Mouse (Mus musculus) lung, adult 2 months (tissue): ENCODE results near the gene Ccdc141. TPM values are rescaled to one million over a fixed set of nuclear protein-coding genes. Genes with fewer than 3 reads are reported as not detected.
A peak's percentile ranks its signal among the peaks of the same experiment; 100 is the strongest.
"Not testable (repeated sequence)": the region's sequence is repeated elsewhere in the genome, so short reads cannot be mapped to it uniquely, and the experiment has no call there.

Source experiments
- DNase-seq: peaks from one replicate; pipeline ENCODE4 v3.0.0; 2022
- H3K4me1 ChIP-seq: fragments of 200-500 bp; 2 replicates; pipeline ENCODE4 v1.6.1; 2011; ENCODE audit warnings: low read length; ENCODE audit not compliant: control insufficient read depth, insufficient read depth
- H3K4me3 ChIP-seq: fragments of 200-500 bp; replicated peaks from 2 replicates; pipeline ENCODE3; 2011; ENCODE audit warnings: low read depth, mild to moderate bottlenecking, control low read depth, low read length; ENCODE audit errors: extremely low read depth
- CTCF ChIP-seq: fragments of 200-500 bp; IDR thresholded peaks from 2 replicates; pipeline ENCODE4 v1.5.1; 2011; ENCODE audit warnings: mild to moderate bottlenecking, low read length, control low read depth; ENCODE audit not compliant: insufficient read depth
- POLR2A ChIP-seq: fragments of 200-500 bp; IDR thresholded peaks from 2 replicates; pipeline ENCODE4 v1.6.1; 2011; ENCODE audit warnings: low read depth, mild to moderate bottlenecking, control low read depth, low read length, borderline replicate concordance; ENCODE audit errors: extremely low read depth
- WGBS: fragments of 180-500 bp; shearing (Covaris S2); methylation state at CpG from one replicate; pipeline ENCODE4 v1.1.7; 2018; 5-methylcytosine and 5-hydroxymethylcytosine counted together
- polyA plus RNA-seq: library from polyadenylated mRNA; depleted of rRNA; stranded (reverse); fragments of >200 nt; gene quantifications from 2 replicates; pipeline ENCODE4 v1.2.3, GENCODE M21; 2012

Gene Ccdc141
- polyA plus RNA-seq, 1 experiment = 19.8 TPM

DNA sequence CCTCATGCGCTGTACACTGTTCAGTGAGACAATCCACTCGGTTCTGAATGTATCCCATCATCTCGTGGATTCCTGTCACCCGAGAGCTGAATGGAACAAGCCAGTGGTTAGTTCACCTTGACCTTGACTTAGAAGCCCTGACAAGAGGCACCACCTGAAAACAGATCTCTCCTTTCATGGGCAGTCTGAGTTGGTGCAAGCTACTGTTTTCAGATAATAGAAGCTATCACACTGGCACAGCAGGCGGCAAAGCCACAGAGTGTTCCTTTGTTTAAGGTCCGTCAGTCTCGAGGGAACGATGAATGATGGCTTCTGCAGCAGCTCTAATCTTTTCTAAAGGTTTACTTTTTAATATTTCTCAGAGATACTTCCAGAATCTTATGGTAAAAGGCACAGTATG, 110.8 kb downstream of the Ccdc141 start:
- WGBS = 71% methylated on average over 8 of the region's 8 CpGs
- no peak overlapping the region for H3K4me3 ChIP-seq
- TF ChIP-seq POLR2A = no peak
- no peak for TF ChIP-seq CTCF
- H3K4me1 ChIP-seq = no peaks in the 10 kb centered on the region
- no peak for DNase-seq

- no peak overlapping the region for H3K4me3 ChIP-seq
- no peak for DNase-seq
- H3K4me1 ChIP-seq = no peaks in the 10 kb centered on the region
- TF ChIP-seq CTCF = no peak
- no peak for TF ChIP-seq POLR2A
- 55% methylated on average over 11 of the region's 11 CpGs for WGBS
Measured at GRCm38 (mm10) chr2:77056367-77056766, 114.1 kb downstream of the Ccdc141 start.

- WGBS = 73% methylated on average over 3 of the region's 3 CpGs
- no peak overlapping the region for H3K4me3 ChIP-seq
- DNase-seq = no peak
- TF ChIP-seq CTCF (no peak), POLR2A (no peak)
- no peaks in the 10 kb centered on the region for H3K4me1 ChIP-seq
Measured at GRCm38 (mm10) chr2:77042912-77043311, 127.5 kb downstream of the Ccdc141 start.

DNA sequence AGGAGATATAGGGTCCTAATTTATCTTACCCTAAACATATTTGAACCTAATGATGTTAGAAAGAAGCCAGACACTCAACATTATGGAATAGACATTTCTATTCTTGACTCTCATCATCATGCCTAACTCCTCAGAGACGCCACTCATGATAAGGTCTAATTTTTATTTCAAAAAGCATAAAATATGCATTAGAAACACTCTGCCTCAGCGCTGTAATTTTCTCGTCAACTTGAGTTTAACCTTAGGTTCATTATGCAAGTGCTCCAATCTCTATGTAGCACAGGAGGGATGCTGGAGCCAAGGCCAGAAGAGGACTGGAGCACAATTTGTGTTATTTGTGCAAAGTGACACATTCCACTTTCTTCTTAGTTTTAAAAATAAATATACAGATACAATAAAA, 130.8 kb downstream of the Ccdc141 start:
- no peak for DNase-seq
- no peak overlapping the region for H3K4me3 ChIP-seq
- 80% methylated on average over 3 of the region's 3 CpGs for WGBS
- H3K4me1 ChIP-seq = no peaks in the 10 kb centered on the region
- TF ChIP-seq CTCF (no peak), POLR2A (no peak)

- 64% methylated on average over 4 of the region's 4 CpGs for WGBS
- Histone ChIP-seq H3K4me3 (no peak overlapping the region), H3K4me1 (no peaks in the 10 kb centered on the region)
- DNase-seq = peak; percentile 19
- TF ChIP-seq POLR2A (no peak), CTCF (no peak)
Measured at GRCm38 (mm10) chr2:77039281-77039680, 131.2 kb downstream of the Ccdc141 start.

GRCm38 (mm10) chr2:77037211-77037610, 133.2 kb downstream of the Ccdc141 start:
- TF ChIP-seq POLR2A (no peak), CTCF (no peak)
- 80% methylated on average over 10 of the region's 10 CpGs for WGBS
- H3K4me1 ChIP-seq = no peaks in the 10 kb centered on the region
- H3K4me3 ChIP-seq = no peak overlapping the region
- no peak for DNase-seq

DNA sequence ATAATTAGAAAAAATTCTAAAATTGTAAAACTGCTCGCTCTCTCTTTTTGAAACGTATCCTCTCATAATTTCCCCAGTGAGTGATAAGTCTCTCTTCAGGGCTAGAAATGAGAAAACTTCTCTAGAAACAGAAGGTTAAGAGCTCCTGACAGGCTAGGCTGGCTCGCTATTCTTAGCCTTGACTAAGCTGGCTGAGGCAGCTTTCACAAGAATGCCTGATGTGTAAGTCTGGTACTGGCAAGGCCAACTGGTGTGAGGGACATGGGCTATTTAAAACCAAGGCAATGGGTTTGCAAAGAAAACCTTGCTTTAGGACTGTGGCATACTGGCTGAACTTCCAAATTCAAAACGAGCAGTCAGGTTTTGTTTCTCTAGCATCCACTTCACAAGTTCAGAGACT, 136.3 kb downstream of the Ccdc141 start:
- H3K4me3 ChIP-seq = no peak overlapping the region
- WGBS = 74% methylated on average over 4 of the region's 4 CpGs
- no peak for DNase-seq
- no peaks in the 10 kb centered on the region for H3K4me1 ChIP-seq
- TF ChIP-seq POLR2A (no peak), CTCF (no peak)

- no peaks in the 10 kb centered on the region for H3K4me1 ChIP-seq
- no peak overlapping the region for H3K4me3 ChIP-seq
- no peak for DNase-seq
- TF ChIP-seq POLR2A = no peak
- TF ChIP-seq CTCF = no peak
- 82% methylated on average over 13 of the region's 13 CpGs for WGBS
Measured at GRCm38 (mm10) chr2:77033322-77034060, 136.9 kb downstream of the Ccdc141 start.

DNA sequence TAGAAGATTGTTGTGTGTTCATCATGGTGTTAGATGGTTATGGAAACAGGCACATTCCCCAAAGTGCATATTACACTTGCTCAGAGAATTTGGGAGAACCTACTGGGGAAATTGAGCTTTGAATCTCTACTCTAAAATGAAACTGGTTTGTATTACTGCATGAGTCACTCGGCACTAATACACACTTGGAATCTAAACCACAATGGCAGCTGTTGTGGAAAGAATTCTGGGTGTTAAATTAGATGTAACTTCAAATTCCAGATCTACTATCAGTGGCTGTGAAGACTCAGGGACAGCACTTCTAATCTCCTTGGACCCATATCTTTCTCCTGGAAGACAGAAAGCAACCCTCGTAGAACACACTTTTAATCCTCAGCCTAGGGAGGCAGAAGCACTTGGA, 149.8 kb downstream of the Ccdc141 start:
- 73% methylated on average over 2 of the region's 2 CpGs for WGBS
- no peaks in the 10 kb centered on the region for H3K4me1 ChIP-seq
- TF ChIP-seq CTCF (no peak), POLR2A (no peak)
- no peak overlapping the region for H3K4me3 ChIP-seq
- DNase-seq = no peak

GRCm38 (mm10) chr2:77017735-77018134, 152.7 kb downstream of the Ccdc141 start:
- no peak for DNase-seq
- Histone ChIP-seq H3K4me3 (no peak overlapping the region), H3K4me1 (no peaks in the 10 kb centered on the region)
- TF ChIP-seq POLR2A (no peak), CTCF (no peak)
- 71% methylated on average over 4 of the region's 4 CpGs for WGBS

DNA sequence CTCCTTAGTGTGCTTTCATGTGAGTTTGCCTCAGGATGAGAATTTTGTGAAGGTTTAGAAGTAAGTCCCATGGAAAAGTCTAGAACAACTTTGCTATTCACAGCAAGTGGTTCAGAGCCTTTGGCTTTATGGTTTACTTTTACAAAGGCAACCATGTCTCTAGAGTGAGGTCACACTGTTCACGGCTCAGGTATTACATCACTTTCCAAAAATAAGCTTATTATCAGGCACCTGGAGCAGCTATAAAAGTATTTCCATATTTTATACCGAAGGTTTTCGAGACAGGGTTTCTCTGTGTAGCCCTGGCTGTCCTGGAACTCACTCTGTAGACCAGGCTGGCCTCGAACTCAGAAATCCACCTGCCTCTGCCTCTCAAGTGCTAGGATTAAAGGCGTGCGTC, 157.0 kb downstream of the Ccdc141 start:
- not testable (repeated sequence) for H3K4me3 ChIP-seq, H3K4me1 ChIP-seq
- 73% methylated on average over 6 of the region's 6 CpGs for WGBS

More for the DNA sequence above, 157.0 kb downstream of the Ccdc141 start:
- DNase-seq = not testable (repeated sequence)
